Mouse (Mus musculus): ENCODE measurements around the gene Calml4.

Gene Calml4

DNA sequence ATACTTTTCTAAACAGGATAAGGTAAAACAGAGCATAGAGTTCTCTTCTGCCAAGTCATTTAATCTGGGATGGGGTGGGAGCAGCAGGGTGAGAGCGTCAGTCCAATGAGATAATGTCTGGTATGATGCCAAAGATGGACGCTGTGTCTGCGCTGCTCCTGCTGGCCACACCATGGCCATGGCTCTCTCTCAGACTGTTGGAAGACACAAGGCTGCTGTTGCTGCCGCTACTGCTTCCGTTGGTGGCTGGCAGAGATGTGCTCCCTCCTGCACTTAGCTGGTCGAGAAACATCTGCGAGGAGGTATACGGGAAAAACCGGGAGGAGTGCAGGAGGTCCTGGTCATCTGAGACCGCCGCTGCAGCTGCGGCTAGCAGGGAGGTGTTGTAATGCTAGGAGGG is 24.0 kb downstream of the Calml4 start:
- DNase-seq (ENCODE audit: extremely low read depth, insufficient read length, low spot score) = no peak

- no peak for DNase-seq (ENCODE audit: extremely low read depth, insufficient read length, low spot score)
Observed at GRCm38 (mm10) chr9:62894486-62894885, 36.6 kb downstream of the Calml4 start.

- no peak for DNase-seq (ENCODE audit: extremely low read depth, insufficient read length, low spot score)
Observed at GRCm38 (mm10) chr9:62901736-62902135, 43.9 kb downstream of the Calml4 start.

DNA sequence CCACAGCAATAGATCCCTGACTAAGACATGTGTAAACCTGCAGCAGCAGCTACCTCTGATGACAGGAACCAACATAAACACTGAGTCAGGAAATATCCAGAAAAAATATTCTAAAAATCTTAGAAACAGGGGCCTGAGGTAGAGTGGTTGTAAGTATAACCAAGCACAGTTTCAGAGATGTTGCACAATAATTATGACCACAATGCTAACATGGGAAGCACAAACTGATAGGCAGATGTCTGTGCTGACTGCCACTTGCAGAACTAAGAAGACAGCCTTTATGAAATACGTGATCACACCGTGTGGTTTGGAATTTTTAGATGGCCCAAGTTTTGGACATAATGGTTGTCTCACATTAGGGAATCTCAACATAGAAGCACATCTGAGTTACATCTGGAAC is 46.0 kb downstream of the Calml4 start:
- no peak for DNase-seq (ENCODE audit: extremely low read depth, insufficient read length, low spot score)

GRCm38 (mm10) chr9:62905039-62905438 is 47.2 kb downstream of the Calml4 start:
- no peak for DNase-seq (ENCODE audit: extremely low read depth, insufficient read length, low spot score)

GRCm38 (mm10) chr9:62913390-62914069 is 55.6 kb downstream of the Calml4 start:
- DNase-seq (ENCODE audit: extremely low read depth, insufficient read length, low spot score) = no peak

DNA sequence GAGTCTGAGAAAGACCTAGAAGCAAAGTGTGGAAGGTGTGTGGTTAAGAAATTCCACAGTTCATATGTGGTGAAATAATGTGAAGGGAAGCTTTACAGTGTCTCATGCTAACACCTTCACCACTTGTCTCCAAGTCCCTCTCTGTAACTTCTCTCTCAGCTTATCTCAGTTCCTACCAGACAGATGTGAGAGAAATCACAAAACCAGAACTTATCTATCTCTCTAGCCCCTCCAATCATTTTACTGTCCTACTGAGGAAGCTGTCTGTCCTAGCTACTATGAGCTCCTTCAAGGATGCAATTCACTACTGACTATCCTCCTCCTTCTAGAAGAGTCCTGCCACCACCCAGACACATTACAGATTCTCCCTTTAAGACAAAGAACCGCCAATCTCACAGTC is 59.2 kb downstream of the Calml4 start:
- no peak for DNase-seq (ENCODE audit: extremely low read depth, insufficient read length, low spot score)

DNA sequence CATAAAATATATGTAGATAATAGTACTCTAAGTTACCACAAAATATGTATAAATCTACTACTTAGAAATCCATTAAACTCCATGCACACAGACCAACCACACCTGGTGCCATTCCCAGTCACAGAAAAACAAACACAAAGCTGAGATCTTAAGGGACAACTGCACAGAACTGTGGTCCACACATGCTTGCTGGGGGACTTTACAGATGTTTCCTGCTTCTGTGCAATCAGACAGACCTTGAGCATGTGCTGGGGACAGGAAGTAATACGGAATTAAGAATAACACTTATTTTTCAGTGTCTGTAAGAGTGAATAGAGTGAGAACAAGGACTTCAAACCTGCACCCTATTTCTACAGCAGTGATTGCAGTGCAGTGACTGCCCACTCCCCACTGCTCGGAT is 63.0 kb downstream of the Calml4 start:
- no peak for DNase-seq (ENCODE audit: extremely low read depth, insufficient read length, low spot score)

- DNase-seq (ENCODE audit: extremely low read depth, insufficient read length, low spot score) = no peak
Observed at GRCm38 (mm10) chr9:62924886-62925610, 67.2 kb downstream of the Calml4 start.
